Mouse (Mus musculus) kidney, embryonic 15.5 days (tissue): ENCODE data around the gene Ywhag. TPM values are rescaled to one million over a fixed set of nuclear protein-coding genes. Genes with fewer than 3 reads are reported as not detected.

Source experiments
- ATAC-seq: fragments of 200-750 bp; cut with Nextera tagmentation; replicated peaks from 2 replicates; pipeline ENCODE4 v1.8.0; 2017; ENCODE audit warnings: moderate TSS enrichment; ENCODE audit not compliant: low FRiP score
- H3K27ac ChIP-seq: fragments of 300-500 bp; sonication (generic); 2 replicates; pipeline ENCODE4 v1.5.1; 2015; ENCODE audit warnings: mild to moderate bottlenecking, inconsistent platforms
- H3K27me3 ChIP-seq: fragments of 300-500 bp; sonication (generic); 2 replicates; pipeline ENCODE4 v1.6.1; 2015; ENCODE audit warnings: inconsistent platforms
- H3K36me3 ChIP-seq: fragments of 300-500 bp; sonication (generic); 2 replicates; pipeline ENCODE4 v1.6.1; 2015; ENCODE audit warnings: inconsistent platforms
- H3K4me1 ChIP-seq: fragments of 300-500 bp; sonication (generic); 2 replicates; pipeline ENCODE4 v1.6.1; 2015; ENCODE audit warnings: inconsistent platforms
- H3K4me2 ChIP-seq: fragments of 300-500 bp; sonication (generic); 2 replicates; pipeline ENCODE4 v1.6.1; 2015; ENCODE audit warnings: moderate library complexity, mild to moderate bottlenecking, inconsistent platforms
- H3K4me3 ChIP-seq: fragments of 300-500 bp; sonication (generic); replicated peaks from 2 replicates; pipeline ENCODE4 v1.5.1; 2015; ENCODE audit warnings: mild to moderate bottlenecking, inconsistent platforms
- H3K9ac ChIP-seq: fragments of 300-500 bp; sonication (generic); 2 replicates; pipeline ENCODE4 v1.6.1; 2015; ENCODE audit warnings: mild to moderate bottlenecking, inconsistent platforms
- H3K9me3 ChIP-seq: fragments of 300-500 bp; sonication (generic); replicated peaks from 2 replicates; pipeline ENCODE4 v1.6.1; 2016; ENCODE audit warnings: inconsistent platforms
- WGBS: fragments of 180-500 bp; shearing (Covaris S2); methylation state at CpG from one replicate; pipeline ENCODE4 v1.1.7; 2015; ENCODE audit warnings: mixed read lengths; 5-methylcytosine and 5-hydroxymethylcytosine counted together
- polyA plus RNA-seq: library from polyadenylated mRNA; unstranded; fragments of >200 nt; fragmentation: Nextera tagmentation; extraction: Ambion mirVana; gene quantifications from 2 replicates; pipeline ENCODE4 v1.2.1, GENCODE M21; 2015

Gene Ywhag
- polyA plus RNA-seq, 1 experiment from 2014 or later = 189 TPM

- H3K9me3 ChIP-seq = no peaks in the 10 kb centered on the region
- no peak overlapping the region for H3K4me3 ChIP-seq
- H3K4me2 ChIP-seq = no peak overlapping the region
- no peaks in the 10 kb centered on the region; the same call in 1 of the 2 replicates for H3K4me1 ChIP-seq
- no peaks in the 10 kb centered on the region for H3K27me3 ChIP-seq
- no peaks in the 10 kb centered on the region for H3K36me3 ChIP-seq
- H3K9ac ChIP-seq = no peak overlapping the region
- no peak for ATAC-seq
- 64% methylated on average over 10 of the region's 10 CpGs for WGBS
- no peak overlapping the region for H3K27ac ChIP-seq
These were observed 11.5 kb upstream of the Ywhag start for GRCm38 (mm10) chr5:135945916-135946408.

- H3K9me3 ChIP-seq = no peaks in the 10 kb centered on the region
- no peaks in the 10 kb centered on the region for H3K36me3 ChIP-seq
- no peak for ATAC-seq
- peaks cover 4% of the 10 kb centered on the region; the same call in 1 of the 2 replicates for H3K4me1 ChIP-seq
- no peak overlapping the region for H3K27ac ChIP-seq
- no peaks in the 10 kb centered on the region for H3K27me3 ChIP-seq
- H3K9ac ChIP-seq = no peak overlapping the region
- no peak overlapping the region for H3K4me2 ChIP-seq
- no peak overlapping the region for H3K4me3 ChIP-seq
- WGBS = 75% methylated on average over 6 of the region's 6 CpGs
These were observed 8.3 kb upstream of the Ywhag start for GRCm38 (mm10) chr5:135942710-135943109.

DNA sequence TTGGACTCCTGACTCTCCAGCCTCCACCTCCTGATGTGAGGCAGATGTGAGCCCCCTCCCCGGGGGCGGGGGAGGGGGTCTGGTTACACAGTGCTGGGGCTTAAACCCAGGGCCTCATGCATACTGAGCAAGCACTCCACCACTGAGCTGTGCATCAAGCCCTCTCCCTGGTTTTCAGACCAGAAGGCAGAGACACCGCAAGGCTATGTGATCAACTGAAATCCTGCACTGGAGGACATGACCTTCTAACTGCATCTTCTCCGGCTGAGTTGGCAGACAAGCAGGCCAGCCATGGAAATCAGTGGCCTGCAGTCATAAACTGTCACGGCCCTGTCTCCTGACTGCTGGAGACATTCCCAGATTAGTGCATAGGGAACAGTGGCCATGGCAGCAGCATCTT is 6.2 kb upstream of the Ywhag start:
- Histone ChIP-seq H3K27ac (0 out of 2 replicates have a peak overlapping the region, but pooled peaks have one; percentile 6), H3K4me1 (0 out of 2 replicates have a peak, but pooled peaks cover 4% of the 10 kb centered on the region), H3K4me2 (no peak overlapping the region), H3K27me3 (no peaks in the 10 kb centered on the region), H3K36me3 (no peaks in the 10 kb centered on the region), H3K4me3 (no peak overlapping the region), H3K9ac (no peak overlapping the region), H3K9me3 (no peaks in the 10 kb centered on the region)
- 30% methylated on average over 5 of the region's 5 CpGs for WGBS
- ATAC-seq = peak; percentile 54; the same call in 1 of the 2 replicates

DNA sequence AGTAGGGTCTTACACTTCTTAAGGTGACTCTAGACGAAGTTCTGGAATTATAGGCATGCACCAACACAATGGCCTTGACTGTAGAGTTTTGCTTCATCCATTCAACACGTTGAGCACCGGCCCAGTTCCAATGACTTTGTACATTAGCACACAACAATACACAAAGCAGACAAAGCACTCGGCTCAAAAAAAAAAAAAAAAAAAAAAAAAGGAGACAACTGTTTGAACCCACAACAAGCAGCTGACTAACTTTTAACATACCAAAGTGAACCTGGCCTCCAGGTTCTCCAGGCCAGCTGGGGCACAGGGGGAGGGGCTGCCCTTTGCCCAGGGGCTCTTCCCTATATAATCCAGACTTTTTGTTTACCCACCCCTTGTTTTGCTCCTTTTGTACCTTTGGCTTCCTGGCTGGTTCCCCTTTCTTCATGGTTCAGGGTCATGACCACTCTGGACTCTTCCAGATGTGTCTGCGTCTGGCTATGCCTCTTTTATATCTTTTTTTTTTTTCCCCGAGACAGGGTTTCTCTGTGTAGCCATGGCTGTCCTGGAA is 1.3 kb upstream of the Ywhag start:
- peaks cover 18% of the 10 kb centered on the region for H3K36me3 ChIP-seq
- H3K4me1 ChIP-seq = peaks cover 26% of the 10 kb centered on the region
- 83% methylated on average over 6 of the region's 6 CpGs for WGBS
- no peak for ATAC-seq
- H3K27ac ChIP-seq = no peak overlapping the region
- H3K4me2 ChIP-seq = no peak overlapping the region
- no peak overlapping the region for H3K4me3 ChIP-seq
- no peak overlapping the region for H3K9ac ChIP-seq
- no peaks in the 10 kb centered on the region for H3K9me3 ChIP-seq
- H3K27me3 ChIP-seq = no peaks in the 10 kb centered on the region

DNA sequence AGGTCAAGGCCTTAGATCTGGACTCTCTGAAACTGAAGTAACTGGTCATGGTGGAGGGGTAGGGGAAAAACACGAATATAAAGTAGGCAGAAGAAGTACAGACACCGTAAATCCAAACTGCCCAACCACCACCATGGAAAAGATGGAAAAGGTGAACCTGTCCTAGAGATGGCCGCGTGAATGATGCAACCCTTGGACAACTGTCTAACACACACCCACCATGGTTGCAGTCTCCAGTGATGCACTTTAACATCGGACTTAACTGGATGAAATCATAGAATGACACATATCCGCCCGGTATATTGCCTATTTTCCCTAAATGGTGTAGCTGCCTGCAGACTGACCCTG is 734 bp upstream of the Ywhag start:
- Histone ChIP-seq H3K27ac (peak overlapping the region; percentile 98), H3K4me2 (peak overlapping the region; percentile 64), H3K4me3 (peak overlapping the region; percentile 97), H3K4me1 (peaks cover 23% of the 10 kb centered on the region), H3K36me3 (peaks cover 24% of the 10 kb centered on the region), H3K9me3 (no peaks in the 10 kb centered on the region), H3K9ac (no peak overlapping the region), H3K27me3 (no peaks in the 10 kb centered on the region)
- ATAC-seq = peak; percentile 31
- 54% methylated on average over 7 of the region's 7 CpGs for WGBS

DNA sequence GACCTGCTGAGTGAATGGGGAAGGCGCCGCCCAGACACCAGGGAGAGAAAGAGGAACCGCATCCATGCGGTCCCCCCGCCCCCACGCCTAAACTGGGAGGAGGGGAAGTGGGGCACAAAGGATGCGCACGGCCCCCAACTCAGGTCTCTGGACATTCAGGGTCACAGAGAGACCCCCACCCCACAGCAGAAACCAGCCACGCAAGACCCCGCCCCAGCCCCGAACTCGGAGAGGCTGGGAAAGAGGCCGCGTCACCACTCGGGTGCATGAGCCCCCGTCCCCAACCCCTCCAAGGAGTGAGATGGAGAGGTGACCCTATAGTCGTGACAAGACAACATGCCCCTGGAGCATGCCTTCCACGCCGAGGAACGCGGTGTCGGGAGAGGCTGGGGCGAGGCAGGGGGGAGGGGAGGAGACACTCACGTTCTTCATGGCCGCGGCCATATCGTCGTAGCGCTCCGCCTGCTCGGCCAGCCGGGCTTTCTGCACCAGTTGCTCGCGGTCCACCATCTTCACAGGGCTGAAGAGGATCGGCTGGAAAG is 445 bp downstream of the Ywhag start:
- H3K4me3 ChIP-seq = peak overlapping the region; percentile 97
- no peaks in the 10 kb centered on the region for H3K27me3 ChIP-seq
- ATAC-seq = peak; percentile 75
- no peaks in the 10 kb centered on the region for H3K9me3 ChIP-seq
- H3K9ac ChIP-seq = peak overlapping the region; percentile 93
- H3K4me1 ChIP-seq = peaks cover 23% of the 10 kb centered on the region
- under 1% methylated on average over 33 of the region's 35 CpGs for WGBS
- H3K36me3 ChIP-seq = peaks cover 36% of the 10 kb centered on the region
- peak overlapping the region; percentile 98 for H3K27ac ChIP-seq
- peak overlapping the region; percentile 64 for H3K4me2 ChIP-seq

DNA sequence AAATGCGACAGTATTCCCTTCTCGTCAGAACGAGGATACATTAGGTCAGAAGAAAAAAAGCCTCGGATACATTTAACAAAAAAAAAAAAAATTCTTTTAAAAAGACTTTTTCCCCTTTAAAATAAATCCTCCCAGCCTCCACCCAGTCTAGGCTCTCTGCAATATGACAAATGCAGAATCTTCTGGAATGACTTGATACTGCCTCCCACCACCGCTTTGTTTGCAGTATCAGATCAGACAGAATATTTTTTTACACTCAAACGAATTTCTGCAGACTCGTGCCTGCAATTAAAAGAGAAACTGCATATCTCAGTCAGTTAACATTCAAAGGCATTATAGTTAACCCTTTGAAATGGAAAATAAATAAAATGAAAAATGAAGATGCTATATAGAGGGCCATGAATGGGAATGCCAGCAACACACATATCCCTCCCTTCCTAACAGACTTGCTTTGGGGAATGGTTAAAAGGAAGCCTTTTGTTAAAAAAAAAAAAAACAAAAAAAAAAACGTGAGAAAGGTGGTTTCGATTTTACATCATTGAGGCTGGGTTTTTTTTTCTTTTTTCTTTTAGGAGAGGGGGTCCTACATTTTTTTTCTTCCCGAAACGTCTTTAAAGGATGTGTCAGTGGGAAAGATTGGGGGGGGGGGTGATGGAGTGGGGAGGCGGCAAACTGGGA is 1.1 kb downstream of the Ywhag start:
- Histone ChIP-seq H3K36me3 (peaks cover 42% of the 10 kb centered on the region), H3K4me3 (peak overlapping the region; percentile 97), H3K9ac (peak overlapping the region; percentile 93), H3K27ac (peak overlapping the region; percentile 98), H3K9me3 (no peaks in the 10 kb centered on the region), H3K4me1 (peaks cover 23% of the 10 kb centered on the region), H3K4me2 (peak overlapping the region; percentile 64), H3K27me3 (no peaks in the 10 kb centered on the region)
- WGBS = 7% methylated on average over 12 of the region's 12 CpGs
- no peak for ATAC-seq

DNA sequence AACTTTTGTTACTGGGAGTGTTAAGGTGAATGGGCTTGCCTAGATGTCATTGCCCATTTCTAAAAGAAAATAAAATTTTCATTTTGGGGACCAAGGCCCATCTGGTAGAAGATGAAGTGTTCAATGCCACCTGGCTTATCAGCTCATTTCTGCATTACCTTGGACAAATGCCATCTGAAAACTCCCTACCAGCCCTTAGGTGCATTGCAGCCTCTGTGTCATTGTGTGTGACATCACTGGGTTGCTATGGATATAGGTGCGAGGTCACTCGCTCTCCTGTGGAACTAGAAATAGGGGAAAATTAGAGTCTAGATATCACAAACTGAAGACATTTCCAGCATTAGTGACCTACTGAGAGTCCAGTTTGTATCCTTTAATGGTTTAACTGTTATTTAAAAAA is 2.1 kb downstream of the Ywhag start:
- 76% methylated on average over 2 of the region's 2 CpGs for WGBS
- no peak overlapping the region for H3K4me3 ChIP-seq

GRCm38 (mm10) chr5:135931526-135931925 is 2.9 kb downstream of the Ywhag start:
- peaks cover 23% of the 10 kb centered on the region for H3K4me1 ChIP-seq
- 93% methylated on average over 9 of the region's 9 CpGs for WGBS
- no peak overlapping the region for H3K4me2 ChIP-seq
- no peaks in the 10 kb centered on the region for H3K27me3 ChIP-seq
- H3K9ac ChIP-seq = no peak overlapping the region
- H3K4me3 ChIP-seq = no peak overlapping the region
- no peak for ATAC-seq
- no peaks in the 10 kb centered on the region for H3K9me3 ChIP-seq
- no peak overlapping the region for H3K27ac ChIP-seq
- peaks cover 60% of the 10 kb centered on the region for H3K36me3 ChIP-seq

More for the DNA sequence above, 2.1 kb downstream of the Ywhag start:
- no peaks in the 10 kb centered on the region for H3K27me3 ChIP-seq
- H3K36me3 ChIP-seq = peaks cover 52% of the 10 kb centered on the region
- H3K9me3 ChIP-seq = no peaks in the 10 kb centered on the region
- H3K4me2 ChIP-seq = peak overlapping the region; percentile 35
- no peak overlapping the region for H3K9ac ChIP-seq
- peaks cover 23% of the 10 kb centered on the region for H3K4me1 ChIP-seq
- H3K27ac ChIP-seq = no peak overlapping the region
- no peak for ATAC-seq

DNA sequence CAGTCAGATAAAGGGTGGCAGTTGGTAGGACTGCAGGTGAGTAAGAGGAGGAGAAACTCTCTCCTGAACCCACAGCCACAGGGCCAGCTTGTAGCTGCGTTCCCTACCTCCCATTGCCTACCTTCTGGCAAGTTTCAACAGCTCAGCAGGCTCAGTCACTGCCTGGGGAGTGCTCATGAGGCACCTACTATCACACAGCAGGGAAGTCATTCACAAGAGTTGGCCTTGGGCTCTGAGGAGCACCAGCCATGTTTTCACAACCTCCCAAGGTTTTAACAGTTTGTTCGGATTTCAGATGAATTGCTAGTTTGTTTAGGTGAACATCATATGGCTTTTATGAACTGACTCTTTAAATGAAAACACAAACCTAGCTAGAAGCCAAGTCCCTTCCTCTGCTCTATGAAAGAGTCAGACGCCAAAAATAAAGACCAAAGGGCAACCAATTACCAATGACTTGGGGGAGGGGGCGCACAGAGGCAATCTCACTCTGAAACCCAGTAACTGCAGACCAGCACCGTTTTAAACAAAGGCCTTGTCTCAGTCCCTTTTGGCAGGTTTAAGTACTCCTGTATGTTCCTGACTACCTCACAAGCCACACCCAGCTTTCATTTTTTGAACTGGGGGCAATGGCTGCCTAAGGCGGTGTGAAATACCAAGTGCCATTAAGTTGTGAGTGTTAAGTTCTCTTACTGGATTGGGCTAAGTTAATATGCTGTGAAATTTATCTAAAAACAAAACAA is 4.6 kb downstream of the Ywhag start:
- Histone ChIP-seq H3K27ac (no peak overlapping the region), H3K9ac (no peak overlapping the region), H3K4me3 (no peak overlapping the region), H3K36me3 (peaks cover 76% of the 10 kb centered on the region), H3K4me1 (peaks cover 17% of the 10 kb centered on the region), H3K27me3 (no peaks in the 10 kb centered on the region), H3K9me3 (no peaks in the 10 kb centered on the region), H3K4me2 (no peak overlapping the region)
- 84% methylated on average over 6 of the region's 6 CpGs for WGBS
- no peak for ATAC-seq

- 0 out of 2 replicates have a peak, but pooled peaks cover 2% of the 10 kb centered on the region for H3K4me1 ChIP-seq
- no peaks in the 10 kb centered on the region for H3K27me3 ChIP-seq
- H3K4me2 ChIP-seq = no peak overlapping the region
- no peak overlapping the region for H3K4me3 ChIP-seq
- H3K9ac ChIP-seq = no peak overlapping the region
- H3K27ac ChIP-seq = no peak overlapping the region
- WGBS = 91% methylated on average over 7 of the region's 7 CpGs
- ATAC-seq = no peak
- no peaks in the 10 kb centered on the region for H3K9me3 ChIP-seq
- H3K36me3 ChIP-seq = peaks cover 96% of the 10 kb centered on the region
These were observed 10.5 kb downstream of the Ywhag start for GRCm38 (mm10) chr5:135923901-135924300.

DNA sequence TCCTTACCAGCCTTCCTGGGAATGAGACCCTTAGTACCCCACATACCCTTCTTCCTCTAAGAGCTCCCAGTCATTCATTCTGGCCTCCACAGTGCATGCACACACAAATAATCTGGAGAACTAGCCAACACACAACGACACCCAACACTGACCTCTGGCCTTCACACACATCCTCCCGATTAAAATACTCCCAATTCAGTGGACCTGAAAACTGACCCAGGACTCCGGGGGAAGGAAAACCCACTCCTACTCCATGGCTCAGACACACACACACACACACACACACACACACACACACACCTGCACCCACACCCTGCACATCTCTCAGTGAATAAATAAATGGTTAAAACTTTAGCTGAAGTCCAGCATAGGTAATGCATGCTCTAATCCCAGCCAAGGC is 14.5 kb downstream of the Ywhag start:
- no peak overlapping the region for H3K4me2 ChIP-seq
- 43% methylated on average over 3 of the region's 3 CpGs for WGBS
- no peaks in the 10 kb centered on the region for H3K9me3 ChIP-seq
- no peak overlapping the region for H3K9ac ChIP-seq
- no peak for ATAC-seq
- H3K4me1 ChIP-seq = 0 out of 2 replicates have a peak, but pooled peaks cover 2% of the 10 kb centered on the region
- H3K27me3 ChIP-seq = no peaks in the 10 kb centered on the region
- no peak overlapping the region for H3K27ac ChIP-seq
- H3K4me3 ChIP-seq = no peak overlapping the region
- peaks cover 92% of the 10 kb centered on the region for H3K36me3 ChIP-seq
